Mouse (Mus musculus): Measurements from ENCODE around the gene Erp27. TPM values are rescaled to one million over a fixed set of nuclear protein-coding genes. Genes with fewer than 3 reads are reported as not detected.
"Not testable (repeated sequence)": the region's sequence is repeated elsewhere in the genome, so short reads cannot be mapped to it uniquely, and the experiment has no call there.

Gene Erp27
- 0.28 and 0.46 TPM in 2 replicates for polyA plus RNA-seq (2015; fragmentation: Nextera tagmentation; extraction: Ambion mirVana)

DNA sequence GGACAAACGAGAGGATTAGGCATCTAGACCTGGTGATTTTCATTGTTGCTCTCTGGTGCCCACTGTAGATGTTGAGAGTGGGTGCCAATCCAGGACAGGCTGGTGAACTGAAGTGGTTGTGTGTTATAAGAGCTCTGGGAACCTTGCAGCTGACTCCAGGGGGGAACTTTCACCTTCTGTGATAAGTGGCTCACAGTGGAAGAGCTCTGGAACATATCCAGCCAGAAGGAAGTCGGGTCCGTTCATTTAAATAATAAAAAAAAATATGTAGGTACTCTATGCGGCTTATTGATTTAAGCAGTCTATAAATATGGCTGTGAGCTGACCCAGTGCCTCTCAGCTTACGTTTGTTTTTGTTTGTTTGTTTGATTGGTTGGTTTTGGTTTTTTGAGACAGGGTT, at the start of gene Erp27:
Gene Erp27 (minus strand): TSS at position 101 of the 400 bp plus-strand sequence.
- H3K36me3 ChIP-seq = no peaks in the 10 kb centered on the region; the same call in 1 of the 2 replicates
- peaks cover 23% of the 10 kb centered on the region for H3K4me1 ChIP-seq
- no peaks in the 10 kb centered on the region for H3K27me3 ChIP-seq
- 73% methylated on average over 5 of the region's 5 CpGs for WGBS
- H3K4me2 ChIP-seq (replicated peaks) = no peak within 1 kb of the TSS
- no peak for ATAC-seq (ENCODE audit: low FRiP score, low read depth)
- no peaks in the 10 kb centered on the region for H3K9me3 ChIP-seq
- H3K9ac ChIP-seq = no peak within 1 kb of the TSS
- peak within 1 kb of the TSS; percentile 15; the same call in 1 of the 2 replicates for H3K27ac ChIP-seq
- no peak within 1 kb of the TSS for H3K4me3 ChIP-seq

DNA sequence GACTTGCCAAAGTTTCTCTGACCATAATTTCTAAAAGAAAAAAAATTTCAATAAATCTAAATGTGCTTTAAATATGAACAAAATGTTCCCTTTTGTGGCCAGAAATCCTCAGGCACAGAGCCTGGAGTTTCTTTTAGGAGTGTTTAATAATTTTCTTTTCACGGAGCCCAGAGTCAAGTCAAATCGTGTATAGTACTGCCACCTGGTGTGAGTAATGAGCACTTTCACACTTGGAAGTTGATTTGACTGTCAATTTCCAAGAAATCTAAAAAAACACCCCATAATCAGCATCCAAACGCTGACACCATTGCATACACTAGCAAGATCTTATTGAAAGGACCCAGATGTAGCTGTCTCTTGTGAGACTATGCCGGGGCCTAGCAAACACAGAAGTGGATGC, 46.9 kb upstream of the Erp27 start:
- H3K36me3 ChIP-seq; H3K27me3 ChIP-seq; H3K9me3 ChIP-seq; H3K27ac ChIP-seq; H3K4me3 ChIP-seq; H3K9ac ChIP-seq; H3K4me2 ChIP-seq (replicated peaks); ATAC-seq (ENCODE audit: low FRiP score, low read depth): not testable (repeated sequence)
- H3K4me1 ChIP-seq = peaks cover 13% of the 10 kb centered on the region; the same call in 1 of the 2 replicates
- WGBS = 39% methylated on average over 4 of the region's 4 CpGs

DNA sequence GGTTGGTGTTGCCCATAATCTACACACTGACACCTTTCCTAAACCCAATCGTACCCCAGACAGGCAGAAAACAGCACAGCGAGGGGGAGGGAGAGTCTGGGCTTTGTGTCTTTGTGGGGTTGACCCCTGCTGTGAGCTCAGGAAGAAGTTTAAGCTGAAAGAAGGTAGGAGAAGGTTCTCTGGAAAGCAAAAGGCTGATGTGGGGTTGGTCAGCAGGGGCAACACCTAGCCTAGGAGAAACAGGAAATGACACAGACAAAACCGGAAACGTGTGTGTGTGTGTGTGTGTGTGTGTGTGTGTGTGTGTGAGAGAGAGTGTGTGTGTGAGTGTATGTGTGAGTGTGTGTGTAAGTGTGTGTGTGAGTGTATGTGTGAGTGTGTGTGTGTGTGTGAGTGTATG, 45.5 kb upstream of the Erp27 start:
- no peaks in the 10 kb centered on the region for H3K9me3 ChIP-seq
- H3K4me3 ChIP-seq = no peak overlapping the region
- no peak overlapping the region for H3K9ac ChIP-seq
- no peaks in the 10 kb centered on the region for H3K27me3 ChIP-seq
- WGBS = 63% methylated on average over 4 of the region's 4 CpGs
- no peaks in the 10 kb centered on the region for H3K36me3 ChIP-seq
- H3K4me2 ChIP-seq (replicated peaks) = no peak overlapping the region
- H3K4me1 ChIP-seq = peaks cover 13% of the 10 kb centered on the region; the same call in 1 of the 2 replicates
- ATAC-seq (ENCODE audit: low FRiP score, low read depth) = no peak
- no peak overlapping the region for H3K27ac ChIP-seq

DNA sequence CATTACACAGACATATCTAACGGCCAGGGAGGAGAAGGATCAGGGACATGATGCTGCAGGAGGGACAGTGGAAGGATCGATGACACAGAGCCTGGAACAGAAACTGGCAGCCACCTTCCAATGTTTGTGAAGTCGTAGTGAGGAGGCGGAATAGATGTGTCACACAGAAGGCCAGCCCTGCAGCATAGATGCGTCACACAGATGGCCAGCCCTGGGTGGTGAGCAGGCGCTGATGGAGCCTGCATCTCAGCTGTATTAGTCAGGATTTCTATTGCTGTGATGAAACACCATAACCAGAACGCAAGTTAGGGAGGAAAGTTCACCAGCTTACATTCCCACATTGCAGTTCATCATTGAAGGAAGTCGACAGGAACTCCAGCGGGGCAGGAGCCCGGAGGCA, 43.9 kb upstream of the Erp27 start:
- Histone ChIP-seq H3K4me1 (peaks cover 13% of the 10 kb centered on the region; the same call in 1 of the 2 replicates), H3K4me3 (no peak overlapping the region), H3K27me3 (no peaks in the 10 kb centered on the region), H3K9ac (no peak overlapping the region), H3K9me3 (no peaks in the 10 kb centered on the region), H3K36me3 (no peaks in the 10 kb centered on the region), H3K27ac (no peak overlapping the region), H3K4me2 (replicated peaks) (no peak overlapping the region)
- no peak for ATAC-seq (ENCODE audit: low FRiP score, low read depth)
- WGBS = 75% methylated on average over 10 of the region's 10 CpGs

DNA sequence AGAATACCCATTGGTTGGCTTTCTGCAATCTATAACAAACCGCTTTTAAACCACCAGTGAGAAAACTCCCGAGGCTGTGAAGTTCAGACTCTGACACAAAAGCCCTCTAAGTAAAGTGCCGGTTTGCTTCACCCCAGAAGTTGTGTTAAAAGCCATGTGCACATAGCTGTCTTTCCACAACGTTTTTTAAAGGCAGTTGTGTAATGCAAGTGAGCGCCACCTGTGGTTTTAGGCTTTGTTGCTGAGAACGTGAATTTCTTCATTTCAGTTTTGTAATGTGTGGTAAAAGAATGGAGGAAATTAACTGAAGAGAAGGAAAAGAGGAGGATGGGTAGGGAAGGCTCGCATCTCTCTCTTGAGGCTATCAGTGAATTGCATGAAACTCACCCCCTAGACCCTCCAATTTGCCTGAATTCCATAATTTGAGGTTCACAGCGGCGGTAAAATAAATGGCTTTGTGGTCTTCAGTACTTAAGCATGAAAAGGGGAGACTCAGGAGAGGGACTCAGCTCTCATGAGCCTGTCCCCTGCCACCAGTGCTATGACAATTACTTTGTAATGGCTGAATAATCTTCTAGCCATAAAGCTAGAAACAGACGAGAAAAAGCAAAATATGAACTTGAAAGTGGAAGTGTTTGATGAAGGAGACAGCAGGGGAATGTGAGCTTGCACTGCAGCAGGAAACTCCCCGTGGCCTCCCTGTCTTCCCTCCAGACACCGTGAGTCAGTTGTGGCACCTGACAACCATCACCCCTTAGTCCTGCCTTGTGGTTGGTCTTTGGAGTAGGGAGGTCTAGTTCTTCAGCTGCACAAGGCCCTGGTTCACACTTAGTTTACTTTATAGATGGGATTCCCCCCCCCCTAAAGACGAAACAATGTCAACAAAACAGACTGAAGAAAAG, 42.9 kb upstream of the Erp27 start:
- WGBS = 59% methylated on average over 13 of the region's 13 CpGs
- H3K9me3 ChIP-seq = no peaks in the 10 kb centered on the region
- H3K4me3 ChIP-seq = no peak overlapping the region
- peak overlapping the region; percentile 13; the same call in 1 of the 2 replicates for H3K9ac ChIP-seq
- peaks cover 13% of the 10 kb centered on the region; the same call in 1 of the 2 replicates for H3K4me1 ChIP-seq
- H3K27ac ChIP-seq = peak overlapping the region; percentile 34; the same call in 1 of the 2 replicates
- no peak for ATAC-seq (ENCODE audit: low FRiP score, low read depth)
- H3K4me2 ChIP-seq (replicated peaks) = no peak overlapping the region
- H3K36me3 ChIP-seq = no peaks in the 10 kb centered on the region
- H3K27me3 ChIP-seq = no peaks in the 10 kb centered on the region

DNA sequence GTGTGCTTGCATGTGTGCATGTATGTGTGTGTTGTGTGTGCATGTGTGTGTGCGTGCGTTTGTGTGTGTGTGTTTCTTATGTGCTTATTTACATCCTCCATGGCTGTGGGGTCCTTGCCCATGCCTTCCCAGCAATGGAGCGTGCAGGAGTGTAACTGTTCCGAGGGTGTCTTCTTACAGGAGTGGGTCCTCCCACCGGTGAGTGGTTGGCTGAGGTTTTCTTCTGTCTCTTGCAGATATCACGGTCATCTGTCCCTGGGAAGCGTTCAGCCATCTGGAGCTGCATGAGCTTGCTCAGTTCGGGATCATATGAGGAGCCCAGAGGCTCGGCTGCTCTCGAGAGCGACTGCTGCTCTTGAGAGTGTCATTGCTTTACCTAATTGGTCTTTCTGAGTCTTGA, 41.0 kb upstream of the Erp27 start:
- H3K27ac ChIP-seq = no peak overlapping the region
- H3K4me1 ChIP-seq = peaks cover 13% of the 10 kb centered on the region; the same call in 1 of the 2 replicates
- no peak overlapping the region for H3K9ac ChIP-seq
- 77% methylated on average over 11 of the region's 11 CpGs for WGBS
- no peak overlapping the region for H3K4me3 ChIP-seq
- H3K36me3 ChIP-seq = no peaks in the 10 kb centered on the region
- H3K9me3 ChIP-seq = no peaks in the 10 kb centered on the region
- no peaks in the 10 kb centered on the region for H3K27me3 ChIP-seq
- no peak overlapping the region for H3K4me2 ChIP-seq (replicated peaks)
- ATAC-seq (ENCODE audit: low FRiP score, low read depth) = no peak

DNA sequence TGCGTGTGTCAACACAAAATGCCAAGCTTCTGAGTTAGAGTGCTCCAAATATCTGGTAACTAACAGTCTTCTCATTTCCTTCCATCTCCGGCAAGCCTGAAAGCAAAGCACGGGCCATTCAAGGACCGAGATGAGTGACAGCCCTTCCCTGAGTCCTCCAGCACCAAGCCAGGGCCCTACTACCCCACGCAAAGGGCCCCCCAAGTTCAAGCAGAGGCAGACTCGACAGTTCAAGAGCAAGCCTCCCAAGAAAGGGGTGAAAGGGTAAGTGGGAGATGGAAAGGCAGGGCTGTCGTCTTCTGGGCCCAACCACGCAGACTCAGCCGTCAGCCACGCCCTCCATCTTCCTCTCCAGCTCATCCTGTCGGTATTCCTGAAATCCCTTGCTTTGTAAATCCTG, 37.2 kb upstream of the Erp27 start:
- ATAC-seq (ENCODE audit: low FRiP score, low read depth) = no peak
- WGBS = 68% methylated on average over 11 of the region's 11 CpGs
- Histone ChIP-seq H3K9me3 (no peaks in the 10 kb centered on the region), H3K27ac (no peak overlapping the region), H3K4me1 (0 out of 2 replicates have a peak, but pooled peaks cover 2% of the 10 kb centered on the region), H3K4me3 (no peak overlapping the region), H3K36me3 (no peaks in the 10 kb centered on the region), H3K27me3 (no peaks in the 10 kb centered on the region), H3K9ac (no peak overlapping the region), H3K4me2 (replicated peaks) (no peak overlapping the region)

DNA sequence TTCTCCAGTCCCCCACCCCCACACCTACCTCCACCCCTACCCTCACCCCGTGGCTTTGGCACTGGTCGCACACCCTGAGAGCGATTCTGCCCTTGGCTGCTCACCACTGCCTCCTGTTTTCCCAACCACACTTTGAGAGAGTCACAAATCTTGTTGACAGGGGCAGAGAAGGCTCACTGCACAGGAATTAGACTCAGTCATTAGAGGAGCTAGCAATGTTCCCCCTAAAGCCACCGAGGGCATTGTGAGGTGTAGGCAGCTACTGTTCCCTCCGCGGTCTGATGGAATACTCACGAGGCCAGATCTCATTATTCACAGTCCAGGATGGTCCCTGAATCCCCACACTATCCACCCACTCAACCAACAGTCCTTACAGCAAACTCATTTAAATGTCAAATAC, 35.1 kb upstream of the Erp27 start:
- H3K9me3 ChIP-seq = no peaks in the 10 kb centered on the region
- H3K4me3 ChIP-seq = no peak overlapping the region
- no peak overlapping the region for H3K4me2 ChIP-seq (replicated peaks)
- H3K9ac ChIP-seq = no peak overlapping the region
- WGBS = 64% methylated on average over 7 of the region's 7 CpGs
- ATAC-seq (ENCODE audit: low FRiP score, low read depth) = no peak
- no peaks in the 10 kb centered on the region for H3K36me3 ChIP-seq
- H3K27me3 ChIP-seq = no peaks in the 10 kb centered on the region
- no peaks in the 10 kb centered on the region for H3K4me1 ChIP-seq
- no peak overlapping the region for H3K27ac ChIP-seq

DNA sequence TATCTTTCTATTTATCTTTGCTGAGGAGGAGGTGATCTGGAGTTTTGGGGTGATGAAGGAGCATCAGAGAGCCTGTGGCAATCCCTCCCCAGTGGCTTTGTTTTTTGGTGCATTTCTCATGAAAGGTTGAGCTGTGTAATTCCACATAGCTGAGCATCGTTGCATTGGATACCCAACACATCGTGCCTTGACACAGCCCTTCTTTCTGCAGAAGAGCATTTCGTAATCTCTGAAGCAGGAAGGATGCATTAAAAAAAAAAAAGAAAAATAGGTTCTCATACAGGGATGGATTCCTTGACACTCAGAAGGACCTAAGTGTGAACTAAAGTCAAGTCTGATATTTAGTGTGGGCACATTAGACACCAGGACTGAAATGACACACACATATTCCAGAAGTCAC, 33.3 kb upstream of the Erp27 start:
- 90% methylated on average over 3 of the region's 3 CpGs for WGBS
- no peaks in the 10 kb centered on the region for H3K4me1 ChIP-seq
- H3K9ac ChIP-seq = no peak overlapping the region
- H3K27ac ChIP-seq = no peak overlapping the region
- no peaks in the 10 kb centered on the region for H3K36me3 ChIP-seq
- H3K27me3 ChIP-seq = no peaks in the 10 kb centered on the region
- no peak overlapping the region for H3K4me2 ChIP-seq (replicated peaks)
- ATAC-seq (ENCODE audit: low FRiP score, low read depth) = no peak
- no peaks in the 10 kb centered on the region for H3K9me3 ChIP-seq
- H3K4me3 ChIP-seq = no peak overlapping the region

DNA sequence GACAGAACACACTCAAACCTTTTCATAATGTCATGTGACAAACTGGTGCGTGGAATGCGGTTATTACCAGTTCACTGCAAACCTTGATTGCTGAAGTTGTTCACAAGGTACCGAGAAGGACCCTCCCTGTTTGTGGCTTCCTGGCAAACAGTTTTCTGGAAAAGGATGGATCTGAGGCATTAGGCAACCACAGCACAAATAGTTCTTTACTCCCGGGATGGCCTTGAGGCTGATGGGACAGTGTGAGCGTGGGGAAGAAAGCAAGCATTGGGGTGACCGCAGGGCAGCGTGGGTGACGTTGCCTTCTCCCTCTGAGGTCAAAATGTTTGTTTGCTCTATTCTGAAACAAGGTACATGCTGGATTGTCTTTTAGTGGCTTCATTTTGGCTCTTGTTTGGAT, 32.7 kb upstream of the Erp27 start:
- Histone ChIP-seq H3K4me1 (no peaks in the 10 kb centered on the region), H3K4me2 (replicated peaks) (no peak overlapping the region), H3K27ac (no peak overlapping the region), H3K27me3 (no peaks in the 10 kb centered on the region), H3K36me3 (no peaks in the 10 kb centered on the region), H3K9ac (no peak overlapping the region), H3K9me3 (no peaks in the 10 kb centered on the region), H3K4me3 (no peak overlapping the region)
- no peak for ATAC-seq (ENCODE audit: low FRiP score, low read depth)
- WGBS = 80% methylated on average over 8 of the region's 8 CpGs

DNA sequence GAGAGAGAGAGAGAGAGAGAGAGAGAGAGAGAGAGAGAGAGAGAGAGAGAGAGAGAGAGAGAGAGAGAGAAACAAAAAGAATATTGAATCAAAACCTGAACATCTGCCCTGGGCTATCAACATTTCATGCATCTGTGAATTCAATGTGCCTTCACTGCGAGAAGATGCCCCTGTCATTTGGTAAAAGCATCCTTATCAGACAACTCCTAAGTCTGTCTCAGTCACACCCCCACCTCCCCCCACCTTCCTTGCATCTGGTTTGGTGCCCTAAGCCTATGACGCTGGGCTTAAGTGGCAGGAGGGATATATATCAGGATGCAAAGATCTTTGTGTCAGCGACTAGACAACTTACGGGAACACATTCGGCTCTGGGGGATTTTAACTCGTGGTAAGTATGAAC, 32.2 kb upstream of the Erp27 start:
- Histone ChIP-seq H3K4me2 (replicated peaks) (no peak overlapping the region), H3K9ac (no peak overlapping the region), H3K36me3 (no peaks in the 10 kb centered on the region), H3K27me3 (no peaks in the 10 kb centered on the region), H3K4me1 (no peaks in the 10 kb centered on the region), H3K9me3 (no peaks in the 10 kb centered on the region), H3K27ac (no peak overlapping the region), H3K4me3 (no peak overlapping the region)
- 66% methylated on average over 6 of the region's 6 CpGs for WGBS
- ATAC-seq (ENCODE audit: low FRiP score, low read depth) = no peak

DNA sequence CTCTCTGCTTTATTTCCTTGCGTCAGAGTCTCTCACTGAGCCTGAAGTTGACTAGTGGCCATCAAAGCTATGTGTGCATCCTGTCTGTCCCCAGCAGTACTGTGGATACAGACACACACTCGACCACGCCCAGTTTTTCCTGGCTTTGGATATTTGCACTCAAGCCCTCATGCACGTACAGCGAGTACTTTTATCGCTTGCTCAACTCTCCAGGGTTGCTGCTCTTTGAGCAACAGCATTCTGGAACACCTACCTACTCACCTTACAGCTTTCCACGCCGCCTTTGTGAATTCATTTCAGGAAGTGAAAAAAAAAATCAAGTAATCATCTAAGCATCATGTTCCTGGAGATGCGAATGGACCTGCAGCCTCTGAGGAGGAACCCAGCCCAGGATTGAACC, 30.9 kb upstream of the Erp27 start:
- ATAC-seq (ENCODE audit: low FRiP score, low read depth) = no peak
- WGBS = 87% methylated on average over 9 of the region's 9 CpGs
- H3K27ac ChIP-seq = no peak overlapping the region
- H3K9ac ChIP-seq = no peak overlapping the region
- no peak overlapping the region for H3K4me3 ChIP-seq
- no peaks in the 10 kb centered on the region for H3K27me3 ChIP-seq
- H3K9me3 ChIP-seq = no peaks in the 10 kb centered on the region
- no peak overlapping the region for H3K4me2 ChIP-seq (replicated peaks)
- peaks cover 7% of the 10 kb centered on the region for H3K4me1 ChIP-seq
- H3K36me3 ChIP-seq = no peaks in the 10 kb centered on the region
